Mouse (Mus musculus): ENCODE results near the gene Smc3.

DNA sequence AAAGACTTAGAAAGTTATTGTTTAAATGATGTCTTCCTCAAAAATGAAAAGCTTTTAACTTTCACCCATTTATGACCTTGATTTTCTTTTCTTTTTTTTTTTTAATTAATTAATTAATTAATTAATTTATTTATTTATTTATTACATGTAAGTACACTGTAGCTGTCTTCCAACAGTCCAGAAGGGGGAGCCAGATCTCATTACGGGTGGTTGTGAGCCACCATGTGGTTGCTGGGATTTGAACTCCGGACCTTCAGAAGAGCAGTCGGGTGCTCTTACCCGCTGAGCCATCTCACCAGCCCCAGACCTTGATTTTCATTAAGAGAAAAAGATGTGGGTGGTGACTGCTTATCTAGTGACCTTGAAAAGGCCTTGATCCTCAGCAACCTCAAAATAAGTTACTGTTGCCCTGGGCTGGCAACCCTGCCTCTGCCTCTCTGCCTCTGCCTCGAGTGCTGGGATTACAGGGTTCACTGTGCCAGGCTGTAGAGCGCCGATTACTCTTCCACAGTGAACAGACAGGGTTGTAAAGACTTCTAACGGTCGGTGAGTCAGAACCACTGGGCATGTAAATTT is 43.9 kb downstream of the Smc3 start:
- TF ChIP-seq POLR2A (IDR thresholded peaks at IDR 0.05; ENCODE audit: insufficient read length, low read depth) (no peak), REST (IDR thresholded peaks at IDR 0.05; ENCODE audit: insufficient read depth, insufficient read length) (no peak), USF1 (IDR thresholded peaks at IDR 0.05; ENCODE audit: low read depth) (no peak), TCF12 (IDR thresholded peaks at IDR 0.05; ENCODE audit: insufficient read depth, poor library complexity, severe bottlenecking) (no peak), CEBPB (IDR thresholded peaks at IDR 0.05; ENCODE audit: insufficient read depth, poor library complexity, severe bottlenecking) (no peak), E2F4 (IDR thresholded peaks at IDR 0.05; ENCODE audit: insufficient read depth) (no peak), MYOD1 (IDR thresholded peaks at IDR 0.05; ENCODE audit: control insufficient read depth in 1 of 3, insufficient read length in 2 of 3, low read depth in 2 of 3) (no peak), MAX (IDR thresholded peaks at IDR 0.05; ENCODE audit: low read depth) (no peak), MYOG (IDR thresholded peaks at IDR 0.05; ENCODE audit: control insufficient read depth in 1 of 3, insufficient read depth in 1 of 3, insufficient read length in 2 of 3, low read depth in 2 of 3) (no peak), POLR2AphosphoS2 (IDR thresholded peaks at IDR 0.05; ENCODE audit: insufficient read length, low read depth) (no peak)

Data from myocyte (in vitro differentiated cells).